Mouse (Mus musculus): ENCODE data around the gene Fcer1g.

Gene Fcer1g

GRCm38 (mm10) chr1:171185655-171186054 is 48.5 kb downstream of the Fcer1g start:
- no peak for DNase-seq (ENCODE audit: low read depth)

GRCm38 (mm10) chr1:171184314-171184713 is 49.9 kb downstream of the Fcer1g start:
- DNase-seq (ENCODE audit: low read depth), result peak; percentile 71

GRCm38 (mm10) chr1:171183620-171184019 is 50.5 kb downstream of the Fcer1g start:
- DNase-seq (ENCODE audit: low read depth), result no peak

GRCm38 (mm10) chr1:171183025-171183424 is 51.1 kb downstream of the Fcer1g start:
- DNase-seq (ENCODE audit: low read depth), result no peak
